Mouse (Mus musculus) lung, adult 2 months (tissue): ENCODE results near the gene Cog5.

ENCODE experiments used
- CTCF ChIP-seq: fragments of 200-500 bp; IDR thresholded peaks from 2 replicates; pipeline ENCODE4 v1.5.1; 2011; ENCODE audit warnings: mild to moderate bottlenecking, low read length, control low read depth; ENCODE audit not compliant: insufficient read depth
- POLR2A ChIP-seq: fragments of 200-500 bp; IDR thresholded peaks from 2 replicates; pipeline ENCODE4 v1.6.1; 2011; ENCODE audit warnings: low read depth, mild to moderate bottlenecking, control low read depth, low read length, borderline replicate concordance; ENCODE audit errors: extremely low read depth

- no peak for TF ChIP-seq CTCF
- TF ChIP-seq POLR2A = no peak
Measured at GRCm38 (mm10) chr12:31955843-31956242, 301.2 kb downstream of the Cog5 start.
